Mouse (Mus musculus): ENCODE results near the gene Creb3.

Gene Creb3

DNA sequence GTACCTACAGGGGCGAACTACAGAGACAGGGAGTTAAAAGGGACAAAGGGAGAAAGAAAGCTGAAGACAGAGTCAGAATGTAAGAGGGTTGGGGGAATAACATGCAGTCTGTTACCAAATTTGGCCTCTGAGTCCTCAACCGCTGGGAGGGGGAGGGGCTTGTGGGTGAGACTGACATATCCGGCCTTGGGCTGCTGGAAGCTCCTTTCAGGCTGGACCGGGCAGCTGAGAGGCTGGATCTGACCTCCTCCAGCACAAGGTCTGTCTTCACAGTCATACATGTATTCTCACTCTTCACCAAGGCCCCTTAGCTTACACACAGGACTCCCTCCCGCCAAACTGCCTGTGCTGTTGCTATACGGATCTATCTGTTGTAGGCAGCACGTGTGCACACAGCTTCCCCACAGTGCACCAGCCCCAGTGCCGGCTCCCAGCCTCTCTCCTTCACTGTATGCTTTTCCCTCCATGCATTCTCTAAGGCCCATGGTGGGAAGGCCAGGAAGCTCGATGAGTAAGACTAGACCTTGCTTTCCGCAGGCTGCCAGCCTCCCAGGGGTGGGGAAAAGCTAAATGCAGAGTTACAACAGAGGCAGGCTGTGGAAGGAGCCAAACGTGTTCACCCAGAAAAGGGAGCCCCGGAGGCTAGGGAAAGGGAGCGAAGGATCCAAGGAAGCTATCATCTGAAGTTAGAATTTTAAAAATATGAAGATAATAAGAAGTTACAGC lies 3.3 kb upstream of the Creb3 start:
- DNase-seq: no peak

DNA sequence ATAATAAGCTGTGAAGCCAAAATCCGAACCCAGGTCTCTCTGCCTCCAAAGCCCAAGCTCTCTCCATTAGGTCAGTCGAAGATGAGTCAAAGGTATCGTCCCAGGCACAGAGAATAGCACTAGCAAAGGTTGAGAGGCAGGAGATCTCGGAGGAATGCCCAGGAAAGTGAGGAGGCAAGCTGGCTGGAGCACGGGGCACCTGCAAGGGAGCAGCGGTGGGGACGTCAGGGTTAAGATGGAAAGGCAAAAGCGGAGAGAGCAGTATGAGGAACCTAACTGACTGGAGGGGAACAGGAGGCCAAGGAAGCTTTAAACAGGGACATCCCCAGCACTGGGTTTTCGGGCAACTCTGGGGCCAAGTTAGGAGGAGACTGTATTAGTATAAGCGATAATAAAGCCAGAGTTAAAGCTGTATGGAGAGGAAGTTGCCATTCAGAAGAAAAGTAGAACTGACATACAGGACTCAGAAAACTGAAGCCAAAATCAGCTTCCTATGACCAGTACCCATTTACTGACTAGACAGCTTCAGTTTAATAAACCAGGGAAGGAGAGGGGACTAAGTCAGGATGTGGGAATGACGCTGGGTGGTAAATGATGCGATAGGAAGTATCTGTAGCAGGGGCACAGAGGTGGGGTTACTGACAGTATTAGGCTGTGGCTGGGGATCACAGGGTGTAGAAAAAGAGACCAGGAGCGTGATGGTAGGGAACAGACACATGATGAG lies 2.5 kb upstream of the Creb3 start:
- no peak for DNase-seq

DNA sequence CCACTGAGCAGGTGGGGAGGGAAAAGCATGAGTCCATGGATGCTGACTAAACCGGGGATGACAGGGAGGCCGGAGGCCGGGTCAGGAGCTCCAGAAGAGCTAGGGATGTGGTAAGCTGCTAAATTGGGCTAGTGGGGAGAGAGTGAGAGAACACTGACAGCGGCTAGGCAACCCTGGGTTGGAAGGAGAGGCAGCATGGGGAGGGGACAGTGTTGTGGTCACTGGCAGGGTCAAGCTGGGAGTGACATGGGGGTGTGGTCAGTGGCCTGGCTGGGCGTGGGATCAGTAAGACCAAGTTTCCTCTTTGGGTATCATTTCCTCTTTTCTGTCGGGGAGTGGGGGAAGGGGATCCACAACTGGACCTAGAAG lies 1.9 kb upstream of the Creb3 start:
- no peak for DNase-seq

DNA sequence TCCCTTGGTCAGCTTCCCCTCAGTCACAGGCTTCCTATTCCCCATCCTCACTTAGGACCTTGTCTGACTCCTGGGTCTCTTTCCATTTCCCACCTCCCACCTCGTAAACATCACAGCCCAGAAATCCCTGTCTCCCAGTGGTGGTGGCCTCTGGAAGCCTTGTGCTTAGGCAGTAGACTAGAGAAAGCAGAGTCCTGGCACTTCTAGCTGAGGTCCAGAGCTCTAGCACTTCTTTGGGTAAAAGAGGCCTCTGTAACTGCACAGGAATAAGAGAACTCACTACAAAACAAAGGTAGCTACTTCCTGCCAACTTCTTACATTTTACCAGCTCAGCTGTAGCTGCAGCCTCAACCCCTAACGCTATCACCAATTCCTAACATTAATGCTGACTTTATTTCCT lies 1.2 kb upstream of the Creb3 start:
- no peak for DNase-seq

GRCm38 (mm10) chr4:43561436-43561996 lies 616 bp upstream of the Creb3 start:
- DNase-seq: no peak

GRCm38 (mm10) chr4:43562769-43563600 lies 853 bp downstream of the Creb3 start:
- DNase-seq: no peak

DNA sequence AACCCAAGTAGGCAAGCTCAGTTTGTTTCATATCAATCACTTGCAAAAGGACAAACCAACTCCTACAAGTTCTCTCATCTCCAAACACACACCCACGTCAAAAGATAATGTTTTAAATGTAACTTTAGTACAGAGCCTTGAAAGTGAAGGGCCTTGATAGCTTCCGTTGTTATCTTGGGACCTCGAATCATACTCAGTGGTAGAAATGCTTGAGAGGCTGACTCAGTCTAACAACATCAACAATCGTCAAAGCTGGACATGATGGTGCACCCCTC lies 1.4 kb downstream of the Creb3 start:
- no peak for DNase-seq

DNA sequence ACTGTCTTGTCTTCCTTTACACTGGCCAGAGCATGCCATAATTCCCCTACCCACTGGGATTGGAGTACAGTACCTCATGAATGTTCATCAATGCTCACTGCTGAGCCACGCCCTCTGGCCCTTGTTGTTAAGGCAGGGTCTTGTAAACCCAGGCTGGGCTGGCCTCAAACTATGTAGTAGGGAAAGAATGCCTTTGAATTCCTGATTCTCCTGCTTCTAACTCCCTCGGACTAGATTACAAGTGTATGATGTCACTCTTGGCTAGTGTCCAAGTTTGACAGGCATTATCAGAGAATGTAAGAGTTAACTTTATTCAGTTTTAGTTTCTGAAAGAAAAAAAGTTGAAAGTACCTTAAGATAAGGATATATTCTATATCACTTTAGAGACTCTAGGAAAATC lies 2.1 kb downstream of the Creb3 start:
- no peak for DNase-seq

DNA sequence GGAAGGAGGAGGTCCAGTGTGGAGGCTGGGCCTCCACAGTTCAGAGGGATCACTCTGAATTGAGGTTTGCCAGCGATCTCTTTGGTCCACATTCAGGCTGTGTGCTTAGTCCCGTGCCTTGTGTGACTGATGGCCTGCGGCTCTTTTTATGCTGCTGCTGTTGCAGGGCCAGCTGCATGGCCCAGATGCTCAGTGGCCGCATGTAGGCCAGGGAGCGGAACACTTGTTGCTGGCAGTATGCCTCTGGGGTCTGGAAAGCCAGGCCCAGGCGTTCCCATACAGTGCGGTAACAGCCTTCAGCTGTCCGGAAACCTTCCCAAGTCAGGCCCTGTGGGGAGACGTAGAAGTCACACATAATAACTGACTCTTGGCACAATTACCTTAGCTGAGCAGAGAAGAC lies 5.0 kb downstream of the Creb3 start:
- no peak for DNase-seq

GRCm38 (mm10) chr4:43571395-43572045 lies 9.4 kb downstream of the Creb3 start:
- no peak for DNase-seq

DNA sequence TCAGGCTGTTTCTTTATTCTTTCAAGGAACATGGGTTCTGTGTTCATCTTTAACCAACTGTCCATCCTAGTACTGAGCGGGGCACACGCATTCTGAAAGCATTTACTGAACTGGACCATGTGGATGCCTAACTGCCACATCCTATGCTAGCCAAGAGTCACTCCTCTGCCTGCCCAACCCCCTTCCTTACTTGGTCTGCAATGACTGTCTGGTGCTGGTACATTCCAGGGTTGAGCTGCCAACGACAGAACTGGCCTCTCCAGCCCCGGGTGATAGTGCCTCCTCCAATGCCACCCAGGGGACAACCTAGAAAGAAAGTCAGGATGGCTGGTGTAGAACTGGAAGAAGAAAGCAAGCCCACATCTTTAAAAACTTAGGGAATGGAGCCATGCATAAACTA lies 11.4 kb downstream of the Creb3 start:
- no peak for DNase-seq

- DNase-seq: no peak
These were observed 13.2 kb downstream of the Creb3 start for GRCm38 (mm10) chr4:43575356-43575755.

DNA sequence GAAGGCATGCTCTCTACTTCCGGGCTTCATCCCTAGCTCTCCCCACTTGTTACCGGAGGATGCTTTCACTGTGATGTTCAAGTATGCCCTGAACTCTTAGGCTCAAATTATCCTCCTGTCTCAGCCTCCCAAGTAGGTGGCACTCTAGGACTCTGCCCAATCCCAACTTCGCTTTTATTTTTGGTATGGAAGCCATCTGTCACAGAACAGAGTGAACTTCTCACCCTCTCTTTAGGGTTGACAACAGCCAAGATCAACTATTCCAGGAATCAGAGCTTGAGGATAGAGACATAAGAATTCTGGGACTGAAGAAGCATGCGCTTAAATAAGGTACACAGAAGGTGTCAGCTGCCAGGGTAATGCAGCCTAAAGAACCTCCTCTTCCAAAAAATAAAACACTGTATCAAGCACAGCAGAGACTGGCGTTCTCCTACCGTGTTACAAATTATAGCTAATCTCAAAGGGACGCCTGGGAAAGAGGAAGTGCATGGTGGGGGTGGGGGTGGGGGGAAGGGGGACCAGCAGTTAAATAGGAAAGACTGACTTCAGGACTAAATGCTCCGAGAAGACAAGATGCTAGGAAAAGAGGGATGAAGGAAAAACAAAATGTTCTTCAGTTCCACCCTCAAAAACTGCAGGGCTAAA lies 15.2 kb downstream of the Creb3 start:
- no peak for DNase-seq

DNA sequence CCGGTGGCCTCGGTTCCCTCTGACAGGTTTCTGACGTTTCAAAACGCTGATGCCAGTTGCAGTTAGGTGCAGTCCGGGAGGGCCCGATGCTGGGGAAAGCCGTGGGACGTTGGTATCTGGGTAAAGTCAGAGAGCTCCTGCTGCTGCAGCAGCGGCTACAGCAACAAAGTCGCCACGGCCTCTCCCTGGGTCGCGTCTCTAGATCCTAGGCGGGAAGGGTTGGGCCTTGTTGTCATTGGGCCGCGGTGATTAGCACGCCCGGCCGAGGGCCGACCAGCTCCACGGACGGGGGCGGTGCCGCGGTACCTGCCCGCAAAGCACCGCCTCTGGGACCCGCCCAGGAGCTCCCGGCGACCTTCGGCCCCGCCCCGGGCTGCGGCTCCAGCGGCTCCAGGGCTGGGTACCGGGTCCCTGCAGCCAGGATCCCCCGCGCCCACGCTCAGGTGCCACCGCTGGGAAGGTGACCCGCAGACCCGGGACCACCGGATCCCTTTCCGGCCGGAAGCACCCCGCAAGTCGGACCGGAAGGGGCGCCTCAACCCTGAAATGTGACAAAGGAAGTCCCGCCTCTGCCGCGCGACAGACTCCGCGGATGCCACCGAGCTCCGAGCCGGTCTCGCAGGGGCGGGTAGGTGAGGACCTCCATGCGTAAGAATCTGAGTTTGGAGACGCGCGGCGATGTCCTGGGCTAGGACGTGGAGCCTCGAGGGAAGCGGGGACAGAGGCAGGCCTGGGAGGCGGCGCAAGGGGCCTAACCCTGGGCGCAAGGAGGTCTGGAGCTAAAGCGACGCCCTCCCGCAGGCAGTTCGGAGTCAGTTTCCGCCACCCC lies 16.5 kb downstream of the Creb3 start, which contains the start of the genes Rgp1 and Gba2:
Gene Rgp1, plus strand, starts transcription at position 340 of the 829 bp plus-strand sequence.
Gene Gba2, minus strand, starts transcription at position 498 of the 829 bp plus-strand sequence.
- DNase-seq: peak; percentile 92 to 93

DNA sequence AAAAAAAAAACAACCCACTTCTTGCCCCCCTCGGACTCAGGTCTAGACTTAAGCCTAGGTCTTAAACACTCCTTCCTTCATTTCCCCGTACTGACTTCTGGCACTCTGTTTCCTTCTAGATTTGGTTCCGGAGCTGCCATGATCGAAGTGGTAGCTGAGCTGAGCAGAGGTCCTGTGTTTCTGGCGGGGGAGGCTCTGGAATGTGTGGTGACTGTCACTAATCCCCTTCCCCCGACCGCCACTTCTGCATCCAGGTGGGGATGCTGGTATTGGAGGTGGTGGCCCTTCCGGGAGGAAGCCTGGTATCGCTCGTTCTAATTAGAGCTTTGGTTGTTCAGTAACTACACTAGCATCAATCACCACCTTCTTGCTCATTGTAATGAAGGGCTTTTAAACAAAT lies 17.1 kb downstream of the Creb3 start:
- no peak for DNase-seq

DNA sequence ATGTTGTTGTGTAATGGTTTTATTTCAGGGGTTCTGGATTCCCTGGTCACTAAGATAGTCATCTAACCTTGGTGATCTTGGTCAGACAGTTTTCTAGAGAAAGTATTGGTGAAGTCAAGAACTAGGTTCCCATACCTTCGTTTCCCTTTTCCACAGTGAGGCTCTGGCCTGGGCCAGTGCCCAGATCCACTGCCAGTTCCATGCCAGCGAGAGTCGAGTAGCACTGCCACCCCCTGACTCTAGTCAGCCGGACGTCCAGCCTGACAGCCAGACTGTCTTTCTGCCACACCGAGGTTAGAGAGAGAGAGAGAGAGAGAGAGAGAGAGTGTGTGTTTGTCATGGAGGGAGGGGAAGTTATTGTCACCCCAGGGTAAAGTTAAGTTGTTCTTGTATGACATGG lies 17.6 kb downstream of the Creb3 start:
- DNase-seq: no peak

DNA sequence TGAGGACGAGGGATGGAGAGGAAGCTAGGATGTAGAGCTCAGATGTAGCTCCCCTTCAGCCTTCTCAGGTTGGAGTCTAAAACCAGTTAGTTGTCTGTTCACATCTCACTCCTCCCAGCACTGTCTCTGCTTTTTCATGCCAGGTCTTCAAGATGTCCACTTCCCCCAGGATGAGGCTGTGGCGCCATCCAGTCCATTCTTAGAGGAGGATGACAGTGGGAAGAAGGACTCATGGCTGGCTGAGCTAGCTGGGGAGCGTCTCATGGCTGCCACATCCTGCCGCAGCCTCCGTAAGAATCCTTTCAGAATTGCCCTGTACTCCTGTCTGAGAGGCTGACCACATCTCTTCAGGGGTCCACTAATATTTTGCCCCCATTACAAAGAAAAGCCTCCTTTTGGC lies 18.6 kb downstream of the Creb3 start:
- no peak for DNase-seq

GRCm38 (mm10) chr4:43581381-43581780 lies 19.2 kb downstream of the Creb3 start:
- no peak for DNase-seq

DNA sequence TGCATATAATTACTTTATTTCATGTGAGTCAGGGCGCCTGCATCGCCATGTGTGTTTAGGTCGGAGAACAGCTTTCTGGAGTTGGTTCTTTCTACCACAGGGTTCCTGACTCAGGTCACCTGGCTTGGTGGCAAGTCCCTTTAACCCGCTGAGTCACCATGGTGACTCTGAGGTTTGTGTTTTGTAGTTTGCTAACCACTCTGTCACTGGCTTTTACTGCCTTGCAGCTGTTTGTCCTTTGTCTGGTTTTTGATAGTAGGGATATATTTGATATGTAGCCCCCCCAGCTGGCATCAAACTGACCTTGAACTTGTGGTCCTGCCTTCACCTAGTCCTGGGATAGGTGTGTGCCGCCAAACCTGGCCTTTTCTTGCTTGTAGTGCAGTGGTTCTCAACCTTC lies 20.1 kb downstream of the Creb3 start:
- no peak for DNase-seq

DNA sequence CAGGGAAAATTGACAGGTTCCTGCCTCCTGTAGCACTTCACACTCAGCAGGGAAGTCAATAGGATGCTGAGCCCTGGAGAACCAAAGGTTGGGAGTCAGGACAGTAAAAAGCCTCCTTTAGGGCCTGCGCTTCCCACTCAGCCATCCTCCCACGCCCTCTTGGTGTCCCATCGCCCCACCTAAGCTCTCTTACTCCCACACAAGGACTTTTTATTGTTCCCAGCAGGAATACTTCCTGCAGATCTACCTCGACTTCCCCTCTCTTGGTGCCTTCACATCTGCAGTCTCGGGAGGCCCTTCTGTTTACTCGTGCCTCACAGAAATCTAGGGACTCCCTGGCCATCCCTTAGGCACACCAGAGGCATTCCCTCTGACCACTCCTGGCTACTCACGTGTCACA lies 21.3 kb downstream of the Creb3 start:
- no peak for DNase-seq
